Mouse (Mus musculus): ENCODE results near the gene Zfp316. TPM values are rescaled to one million over a fixed set of nuclear protein-coding genes. Genes with fewer than 3 reads are reported as not detected.

The Zfp316 gene
- total and polyA plus RNA-seq, 2 experiments from 2014 or later: 7.5 to 29.8 TPM

- peaks cover 60% of the 10 kb centered on the region for H3K36me3 ChIP-seq (ENCODE audit: insufficient read depth)
- H3K9me3 ChIP-seq (ENCODE audit: low read length): no peaks in the 10 kb centered on the region
- ATAC-seq (no peak), DNase-seq (no peak)
- H3K27me3 ChIP-seq (ENCODE audit: insufficient read depth, low read length): no peaks in the 10 kb centered on the region; the same call in 1 of the 2 replicates
- no peak overlapping the region for H3K4me3 ChIP-seq (ENCODE audit: low read depth, low read length)
- H3K4me2 ChIP-seq (ENCODE audit: low read depth): no peak overlapping the region
- H3K4me1 ChIP-seq (ENCODE audit: insufficient read depth): no peaks in the 10 kb centered on the region
- WGBS: 43% methylated on average over 24 of the region's 24 CpGs
- H3K27ac ChIP-seq (ENCODE audit: low read depth, low read length): no peak overlapping the region
- H3K9ac ChIP-seq: no peak overlapping the region
- TF ChIP-seq CTCF (IDR thresholded peaks at IDR 0.05; ENCODE audit: low read depth): no peak
Measured at GRCm38 (mm10) chr5:143255131-143255519, 14.7 kb downstream of the Zfp316 start.

DNA sequence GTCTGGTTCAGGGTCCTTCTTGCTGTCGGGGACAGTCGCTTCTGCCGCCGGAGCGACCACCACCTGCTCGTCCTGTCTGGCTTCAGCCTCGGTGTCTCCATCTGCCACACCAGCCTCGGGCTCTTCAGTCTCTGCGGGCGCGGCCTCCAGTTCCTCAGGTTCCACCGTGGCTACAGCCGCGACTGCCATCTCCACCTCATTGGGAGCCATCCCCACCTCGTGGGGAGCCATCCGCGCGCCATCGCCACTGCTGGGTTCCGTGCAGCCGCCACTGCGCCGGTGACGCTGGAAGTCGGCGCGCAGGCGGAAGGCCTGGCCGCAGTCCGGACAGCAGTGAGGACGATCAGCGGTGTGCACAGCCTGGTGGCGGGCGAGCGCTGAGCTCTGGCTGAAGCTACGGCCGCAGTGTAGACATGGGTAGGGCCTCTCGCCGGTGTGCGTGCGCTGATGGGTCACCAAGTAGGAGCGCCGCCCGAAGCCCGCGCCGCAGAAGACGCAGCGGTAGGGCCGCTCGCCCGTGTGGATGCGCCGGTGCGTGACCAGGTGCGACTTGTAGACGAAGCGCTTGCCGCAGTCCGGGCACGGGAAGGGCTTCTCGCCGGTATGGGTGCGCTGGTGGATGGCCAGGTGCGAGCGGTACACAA, 15.2 kb downstream of the Zfp316 start:
- no peak for TF ChIP-seq CTCF (IDR thresholded peaks at IDR 0.05; ENCODE audit: low read depth)
- Histone ChIP-seq H3K27ac (ENCODE audit: low read depth, low read length) (no peak overlapping the region), H3K27me3 (ENCODE audit: insufficient read depth, low read length) (no peaks in the 10 kb centered on the region; the same call in 1 of the 2 replicates), H3K9ac (0 out of 2 replicates have a peak overlapping the region, but pooled peaks have one; percentile 22), H3K9me3 (ENCODE audit: low read length) (no peaks in the 10 kb centered on the region), H3K4me2 (ENCODE audit: low read depth) (no peak overlapping the region; the same call in 1 of the 2 replicates), H3K4me1 (ENCODE audit: insufficient read depth) (no peaks in the 10 kb centered on the region), H3K36me3 (ENCODE audit: insufficient read depth) (peaks cover 55% of the 10 kb centered on the region), H3K4me3 (ENCODE audit: low read depth, low read length) (no peak overlapping the region)
- peak; percentile 56 for DNase-seq
- ATAC-seq: no peak
- WGBS: 34% methylated on average over 66 of the region's 66 CpGs

DNA sequence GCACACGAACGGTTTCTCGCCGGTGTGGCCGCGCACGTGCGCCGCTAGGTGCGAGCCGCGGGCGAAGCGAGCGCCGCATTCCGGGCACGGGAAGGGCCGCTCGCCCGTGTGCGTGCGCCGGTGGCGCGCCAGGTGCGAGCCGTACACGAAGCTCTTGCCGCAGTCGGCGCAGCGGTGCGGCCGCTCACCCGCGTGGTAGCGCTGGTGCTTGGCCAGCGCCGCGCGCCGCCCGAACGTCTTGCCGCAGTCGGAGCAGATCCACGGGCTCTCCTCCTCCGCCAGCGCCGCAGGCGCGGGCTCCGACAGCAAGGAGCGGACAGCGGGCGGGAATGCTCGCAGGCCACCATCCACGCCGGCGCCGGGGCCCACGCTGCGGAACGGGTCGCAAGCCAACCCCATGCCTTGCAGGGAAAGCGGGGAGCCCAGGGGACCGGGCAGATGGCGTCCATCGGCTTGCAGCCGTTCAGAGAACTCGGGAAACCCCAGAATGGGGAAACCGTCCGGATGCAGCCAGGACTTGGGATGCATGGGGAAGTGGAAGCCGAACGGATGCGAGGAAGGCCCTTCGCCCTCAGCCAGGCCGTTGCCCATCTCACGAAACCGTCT, 15.8 kb downstream of the Zfp316 start:
- H3K27me3 ChIP-seq (ENCODE audit: insufficient read depth, low read length): no peaks in the 10 kb centered on the region; the same call in 1 of the 2 replicates
- H3K36me3 ChIP-seq (ENCODE audit: insufficient read depth): peaks cover 53% of the 10 kb centered on the region
- peak; percentile 74 for DNase-seq

DNA sequence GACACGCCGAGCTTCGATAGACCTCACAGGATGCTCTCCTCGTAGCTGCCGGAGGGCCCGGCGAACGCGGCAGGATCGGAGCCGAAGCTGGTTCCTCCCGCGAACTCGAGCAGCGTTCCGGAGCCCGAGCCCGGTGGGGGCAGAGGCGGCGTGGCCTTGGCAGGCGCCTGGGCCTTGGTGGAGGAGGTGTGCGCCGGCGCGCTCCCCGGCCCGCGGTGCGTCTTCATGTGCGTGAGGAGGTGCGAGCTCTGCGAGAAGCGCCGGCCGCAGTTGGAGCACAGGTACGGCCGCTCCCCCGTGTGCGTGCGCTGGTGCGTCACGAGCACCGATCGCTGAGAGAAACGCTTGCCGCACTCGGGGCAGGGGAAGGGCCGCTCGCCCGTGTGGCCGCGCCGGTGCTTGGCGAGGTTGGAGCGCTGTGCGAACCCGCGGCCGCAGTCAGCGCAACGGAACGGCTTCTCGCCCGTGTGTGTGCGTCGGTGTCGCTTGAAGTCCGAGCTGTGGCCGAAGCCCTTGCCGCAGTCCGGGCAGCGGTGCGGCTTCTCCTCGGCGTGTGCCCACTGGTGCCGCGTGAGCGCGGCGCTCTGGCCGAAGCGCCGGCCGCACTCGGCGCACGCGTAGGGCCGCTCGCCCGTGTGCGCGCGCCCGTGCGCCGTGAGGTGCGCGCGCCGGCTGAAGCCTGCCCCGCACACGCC, 16.5 kb downstream of the Zfp316 start:
- Histone ChIP-seq H3K4me2 (ENCODE audit: low read depth) (peak overlapping the region; percentile 48), H3K27ac (ENCODE audit: low read depth, low read length) (no peak overlapping the region), H3K9me3 (ENCODE audit: low read length) (no peaks in the 10 kb centered on the region), H3K4me1 (ENCODE audit: insufficient read depth) (no peaks in the 10 kb centered on the region), H3K27me3 (ENCODE audit: insufficient read depth, low read length) (no peaks in the 10 kb centered on the region; the same call in 1 of the 2 replicates), H3K9ac (peak overlapping the region; percentile 18; the same call in 1 of the 2 replicates), H3K36me3 (ENCODE audit: insufficient read depth) (peaks cover 58% of the 10 kb centered on the region), H3K4me3 (ENCODE audit: low read depth, low read length) (peak overlapping the region; percentile 28)
- ATAC-seq (peak; percentile 38), DNase-seq (peak; percentile 59)
- no peak for TF ChIP-seq CTCF (IDR thresholded peaks at IDR 0.05; ENCODE audit: low read depth)
- WGBS: 12% methylated on average over 94 of the region's 103 CpGs

More for the DNA sequence above, 15.8 kb downstream of the Zfp316 start:
- no peak for TF ChIP-seq CTCF (IDR thresholded peaks at IDR 0.05; ENCODE audit: low read depth)
- peak; percentile 42 for ATAC-seq
- peak overlapping the region; percentile 48 for H3K4me2 ChIP-seq (ENCODE audit: low read depth)
- no peak overlapping the region for H3K27ac ChIP-seq (ENCODE audit: low read depth, low read length)
- H3K4me1 ChIP-seq (ENCODE audit: insufficient read depth): no peaks in the 10 kb centered on the region
- H3K9ac ChIP-seq: peak overlapping the region; percentile 22
- 11% methylated on average over 81 of the region's 81 CpGs for WGBS
- no peaks in the 10 kb centered on the region for H3K9me3 ChIP-seq (ENCODE audit: low read length)
- H3K4me3 ChIP-seq (ENCODE audit: low read depth, low read length): peak overlapping the region; percentile 28

- Histone ChIP-seq H3K9ac (0 out of 2 replicates have a peak overlapping the region, but pooled peaks have one; percentile 18), H3K36me3 (ENCODE audit: insufficient read depth) (peaks cover 64% of the 10 kb centered on the region), H3K9me3 (ENCODE audit: low read length) (no peaks in the 10 kb centered on the region), H3K4me3 (ENCODE audit: low read depth, low read length) (peak overlapping the region; percentile 28; the same call in 1 of the 2 replicates), H3K4me1 (ENCODE audit: insufficient read depth) (no peaks in the 10 kb centered on the region), H3K4me2 (ENCODE audit: low read depth) (0 out of 2 replicates have a peak overlapping the region, but pooled peaks have one; percentile 48), H3K27me3 (ENCODE audit: insufficient read depth, low read length) (no peaks in the 10 kb centered on the region; the same call in 1 of the 2 replicates), H3K27ac (ENCODE audit: low read depth, low read length) (no peak overlapping the region)
- no peak for TF ChIP-seq CTCF (IDR thresholded peaks at IDR 0.05; ENCODE audit: low read depth)
- DNase-seq (no peak), ATAC-seq (no peak)
- 58% methylated on average over 18 of the region's 18 CpGs for WGBS
Measured at GRCm38 (mm10) chr5:143252791-143253185, 17.0 kb downstream of the Zfp316 start.

GRCm38 (mm10) chr5:143252039-143252438, 17.8 kb downstream of the Zfp316 start:
- no peaks in the 10 kb centered on the region for H3K9me3 ChIP-seq (ENCODE audit: low read length)
- ATAC-seq: no peak
- H3K9ac ChIP-seq: no peak overlapping the region
- H3K4me3 ChIP-seq (ENCODE audit: low read depth, low read length): no peak overlapping the region
- H3K4me1 ChIP-seq (ENCODE audit: insufficient read depth): no peaks in the 10 kb centered on the region
- WGBS: 58% methylated on average over 6 of the region's 6 CpGs
- TF ChIP-seq CTCF (IDR thresholded peaks at IDR 0.05; ENCODE audit: low read depth): no peak
- DNase-seq: no peak
- peaks cover 71% of the 10 kb centered on the region for H3K36me3 ChIP-seq (ENCODE audit: insufficient read depth)
- no peak overlapping the region for H3K27ac ChIP-seq (ENCODE audit: low read depth, low read length)
- no peaks in the 10 kb centered on the region; the same call in 1 of the 2 replicates for H3K27me3 ChIP-seq (ENCODE audit: insufficient read depth, low read length)
- no peak overlapping the region for H3K4me2 ChIP-seq (ENCODE audit: low read depth)

All from forebrain, postnatal 0 days (tissue).